Mouse (Mus musculus): Measurements from ENCODE around the gene Mepce. TPM values are rescaled to one million over a fixed set of nuclear protein-coding genes. Genes with fewer than 3 reads are reported as not detected.

Gene Mepce
- polyA plus RNA-seq, 1 experiment = 35.4 TPM

DNA sequence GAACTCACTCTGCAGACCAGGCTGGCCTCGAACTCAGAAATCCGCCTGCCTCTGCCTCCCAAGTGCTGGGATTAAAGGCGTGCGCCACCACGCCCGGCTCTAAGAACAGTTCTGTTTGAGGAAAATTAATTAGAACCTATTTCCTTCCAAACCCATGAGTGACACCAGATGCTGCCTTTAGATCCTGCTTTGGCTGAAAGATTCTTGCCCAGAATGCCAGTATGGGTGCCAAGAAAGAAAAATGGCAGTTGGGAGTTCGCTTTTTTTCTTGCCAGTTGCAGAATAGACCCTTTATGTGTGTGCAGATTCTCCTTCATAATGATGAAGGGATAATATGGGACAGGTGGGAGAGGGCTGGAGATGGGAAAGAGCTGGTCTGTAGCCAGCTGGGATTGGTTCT, 43.3 kb downstream of the Mepce start:
- Histone ChIP-seq H3K27ac (ENCODE audit: insufficient read depth, low read depth, low read length) (no peak overlapping the region), H3K4me3 (ENCODE audit: insufficient read depth, low read length) (no peak overlapping the region), H3K4me1 (ENCODE audit: control insufficient read depth, insufficient read depth, low read length) (peaks cover 5% of the 10 kb centered on the region)
- no peak for TF ChIP-seq CTCF (IDR thresholded peaks at IDR 0.05; ENCODE audit: low read depth, low read length)
- no peak for TF ChIP-seq POLR2A (IDR thresholded peaks at IDR 0.05; ENCODE audit: borderline replicate concordance, low read depth, low read length)

DNA sequence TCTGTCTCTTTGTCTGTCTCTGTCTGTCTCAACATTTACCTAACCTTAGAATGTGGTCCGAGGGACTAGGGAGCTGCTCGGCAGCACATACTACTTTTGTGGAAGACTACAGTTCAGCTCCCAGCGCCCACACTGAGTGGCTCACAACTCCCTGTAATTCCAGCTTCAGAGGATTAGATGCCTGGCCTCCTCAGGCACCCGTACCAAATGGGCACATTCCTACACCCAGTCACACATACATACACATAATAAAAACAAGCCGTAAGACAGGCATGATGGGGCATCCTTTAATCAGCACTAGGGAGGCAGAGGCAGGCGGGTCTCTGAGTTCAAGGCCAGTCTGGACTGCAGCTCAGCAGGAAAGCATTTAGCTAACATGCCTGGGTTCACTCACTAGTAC, 44.6 kb downstream of the Mepce start:
- TF ChIP-seq POLR2A (IDR thresholded peaks at IDR 0.05; ENCODE audit: borderline replicate concordance, low read depth, low read length) (no peak), CTCF (IDR thresholded peaks at IDR 0.05; ENCODE audit: low read depth, low read length) (no peak)
- no peak overlapping the region for H3K4me3 ChIP-seq (ENCODE audit: insufficient read depth, low read length)
- peaks cover 11% of the 10 kb centered on the region for H3K4me1 ChIP-seq (ENCODE audit: control insufficient read depth, insufficient read depth, low read length)
- no peak overlapping the region for H3K27ac ChIP-seq (ENCODE audit: insufficient read depth, low read depth, low read length)

DNA sequence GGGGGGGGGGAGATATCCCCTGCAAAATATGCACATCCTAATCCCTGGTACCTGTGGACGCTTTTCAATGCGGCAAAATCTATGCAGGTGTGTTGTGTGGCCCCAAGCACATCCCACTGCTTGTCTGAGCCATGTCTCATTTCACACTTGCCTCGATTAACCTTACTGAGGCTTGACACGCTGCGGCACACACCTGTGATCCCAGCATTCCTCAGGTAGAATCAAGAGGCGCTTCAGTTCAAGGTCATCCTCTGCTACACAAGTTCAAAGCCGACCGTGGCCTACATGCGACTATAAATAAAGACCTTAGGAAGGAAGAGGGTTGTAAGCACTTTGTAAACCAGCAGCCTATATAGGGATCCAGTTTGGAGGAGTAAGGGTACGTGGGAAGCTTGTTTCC, 45.4 kb downstream of the Mepce start:
- no peak for TF ChIP-seq POLR2A (IDR thresholded peaks at IDR 0.05; ENCODE audit: borderline replicate concordance, low read depth, low read length)
- no peak overlapping the region for H3K4me3 ChIP-seq (ENCODE audit: insufficient read depth, low read length)
- H3K4me1 ChIP-seq (ENCODE audit: control insufficient read depth, insufficient read depth, low read length) = peaks cover 12% of the 10 kb centered on the region
- H3K27ac ChIP-seq (ENCODE audit: insufficient read depth, low read depth, low read length) = no peak overlapping the region

DNA sequence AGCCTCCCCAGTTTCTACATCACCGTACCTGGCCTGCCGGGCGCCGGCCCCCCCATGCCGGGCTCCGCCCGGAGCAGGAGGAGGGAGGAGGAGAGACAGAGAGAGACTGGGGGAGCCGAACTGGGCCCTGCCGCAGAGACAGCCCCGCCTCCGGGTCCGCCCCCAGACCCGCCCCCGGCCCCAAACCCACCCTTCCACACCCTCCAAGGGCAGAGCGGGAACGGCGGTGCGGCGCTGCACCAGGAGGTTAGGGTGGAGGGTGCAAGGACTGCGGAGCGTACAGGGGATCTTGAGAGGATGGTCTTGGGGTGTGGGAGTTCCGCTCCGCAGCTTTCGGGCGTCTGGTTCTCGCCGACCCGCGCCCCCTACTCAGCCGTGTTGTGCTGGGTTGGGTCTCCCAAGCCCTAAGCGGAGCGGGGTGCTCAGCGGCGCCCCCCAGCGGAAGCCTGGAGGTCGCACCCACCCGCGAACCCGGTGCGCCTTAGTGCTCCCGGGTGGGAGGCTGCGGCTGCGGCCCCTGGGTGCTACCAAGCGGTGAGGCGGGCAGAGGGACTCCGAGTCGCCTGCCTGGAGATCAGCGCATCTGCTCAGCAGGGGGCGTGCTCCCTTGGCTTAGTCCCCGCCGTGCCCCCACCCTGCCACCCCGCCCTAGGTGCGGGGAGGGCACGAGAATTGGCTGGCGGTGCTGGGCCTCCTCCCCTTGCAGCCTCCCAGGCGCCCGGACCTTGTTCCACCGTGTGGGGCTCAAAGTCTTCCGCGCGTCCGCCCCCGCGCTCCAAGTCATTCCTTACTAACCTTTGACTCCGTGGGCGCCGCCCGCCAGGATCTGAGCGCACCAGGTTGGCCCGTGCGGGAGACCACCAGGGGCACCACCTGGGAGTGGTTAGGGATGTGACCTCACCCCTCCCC, 46.2 kb downstream of the Mepce start, which contains the start of gene Nyap1:
TSS of gene Nyap1 (minus strand) at position 585 of the 909 bp plus-strand sequence.
- no peak within 1 kb of the TSS for H3K27ac ChIP-seq (ENCODE audit: insufficient read depth, low read depth, low read length)
- H3K4me1 ChIP-seq (ENCODE audit: control insufficient read depth, insufficient read depth, low read length) = peaks cover 13% of the 10 kb centered on the region
- TF ChIP-seq POLR2A (IDR thresholded peaks at IDR 0.05; ENCODE audit: borderline replicate concordance, low read depth, low read length) = no peak
- TF ChIP-seq CTCF (IDR thresholded peaks at IDR 0.05; ENCODE audit: low read depth, low read length) = peak; percentile 88
- peak within 1 kb of the TSS; percentile 83 for H3K4me3 ChIP-seq (ENCODE audit: insufficient read depth, low read length)

DNA sequence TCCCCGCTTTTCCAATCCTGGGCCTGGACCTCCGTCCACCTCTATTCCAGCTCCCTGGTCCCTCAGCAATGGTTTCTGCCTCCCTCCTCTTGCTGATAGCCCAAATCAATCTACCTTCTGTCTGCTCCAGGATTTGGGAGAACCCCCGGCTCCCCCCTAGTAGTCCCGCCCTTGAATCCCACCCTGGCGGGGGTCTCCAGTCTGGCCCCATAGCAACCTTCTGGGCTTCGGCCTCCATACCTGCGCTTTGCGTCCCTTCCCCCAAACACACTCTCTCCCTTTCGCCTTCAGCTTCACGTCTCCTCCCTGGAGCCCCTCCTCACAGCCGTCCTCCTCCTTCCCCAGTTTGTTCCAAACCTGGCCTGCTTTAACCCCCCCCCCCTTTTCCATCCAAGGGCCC, 46.9 kb downstream of the Mepce start:
- no peak for TF ChIP-seq POLR2A (IDR thresholded peaks at IDR 0.05; ENCODE audit: borderline replicate concordance, low read depth, low read length)
- TF ChIP-seq CTCF (IDR thresholded peaks at IDR 0.05; ENCODE audit: low read depth, low read length) = no peak
- peaks cover 13% of the 10 kb centered on the region for H3K4me1 ChIP-seq (ENCODE audit: control insufficient read depth, insufficient read depth, low read length)
- peak overlapping the region; percentile 83; the same call in 1 of the 2 replicates for H3K4me3 ChIP-seq (ENCODE audit: insufficient read depth, low read length)
- H3K27ac ChIP-seq (ENCODE audit: insufficient read depth, low read depth, low read length) = no peak overlapping the region

DNA sequence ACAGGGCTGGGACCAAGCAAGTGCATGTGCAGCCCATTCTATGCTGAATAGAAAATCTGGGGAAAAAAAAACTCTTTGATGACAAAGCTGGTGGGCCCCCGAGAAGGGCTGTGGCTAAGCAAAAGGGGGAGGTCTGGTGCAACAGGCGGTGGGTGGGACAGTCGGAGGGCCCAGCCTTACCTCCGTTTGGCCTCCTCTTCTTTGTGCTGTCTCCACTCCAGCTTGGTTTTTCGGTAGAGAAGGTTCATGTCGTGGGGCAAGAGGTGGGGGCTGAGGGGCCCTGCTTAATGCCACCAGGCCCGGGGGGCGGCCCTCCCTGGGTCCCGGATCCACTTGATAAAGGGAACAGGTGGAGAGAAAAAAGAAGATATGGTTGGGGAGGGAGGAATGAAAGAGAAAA, 48.0 kb downstream of the Mepce start:
- Histone ChIP-seq H3K4me1 (ENCODE audit: control insufficient read depth, insufficient read depth, low read length) (peaks cover 9% of the 10 kb centered on the region), H3K4me3 (ENCODE audit: insufficient read depth, low read length) (no peak overlapping the region), H3K27ac (ENCODE audit: insufficient read depth, low read depth, low read length) (no peak overlapping the region)
- no peak for TF ChIP-seq POLR2A (IDR thresholded peaks at IDR 0.05; ENCODE audit: borderline replicate concordance, low read depth, low read length)
- no peak for TF ChIP-seq CTCF (IDR thresholded peaks at IDR 0.05; ENCODE audit: low read depth, low read length)

DNA sequence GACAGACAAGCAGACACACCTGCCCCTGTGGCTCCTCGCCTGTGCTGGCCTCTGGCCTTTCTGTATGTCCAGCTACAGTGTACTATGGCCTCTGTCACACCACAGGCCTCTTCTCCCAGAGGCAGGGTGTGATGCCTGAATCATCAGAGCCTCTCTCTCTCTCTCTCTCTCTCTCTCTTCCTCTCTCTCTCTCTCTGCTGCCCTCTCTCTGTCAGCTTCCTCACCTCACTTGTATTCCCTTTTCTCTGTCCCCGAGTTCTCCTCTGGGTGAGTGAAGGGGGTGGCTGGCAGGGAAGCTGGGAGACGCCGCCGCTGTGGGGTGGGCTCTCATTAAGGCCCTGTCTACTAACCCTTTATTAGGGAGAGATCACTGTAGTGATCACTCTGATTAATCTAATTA, 48.9 kb downstream of the Mepce start:
- H3K4me1 ChIP-seq (ENCODE audit: control insufficient read depth, insufficient read depth, low read length) = peaks cover 9% of the 10 kb centered on the region; the same call in 1 of the 2 replicates
- no peak overlapping the region for H3K27ac ChIP-seq (ENCODE audit: insufficient read depth, low read depth, low read length)
- TF ChIP-seq POLR2A (IDR thresholded peaks at IDR 0.05; ENCODE audit: borderline replicate concordance, low read depth, low read length) = no peak
- no peak overlapping the region for H3K4me3 ChIP-seq (ENCODE audit: insufficient read depth, low read length)

DNA sequence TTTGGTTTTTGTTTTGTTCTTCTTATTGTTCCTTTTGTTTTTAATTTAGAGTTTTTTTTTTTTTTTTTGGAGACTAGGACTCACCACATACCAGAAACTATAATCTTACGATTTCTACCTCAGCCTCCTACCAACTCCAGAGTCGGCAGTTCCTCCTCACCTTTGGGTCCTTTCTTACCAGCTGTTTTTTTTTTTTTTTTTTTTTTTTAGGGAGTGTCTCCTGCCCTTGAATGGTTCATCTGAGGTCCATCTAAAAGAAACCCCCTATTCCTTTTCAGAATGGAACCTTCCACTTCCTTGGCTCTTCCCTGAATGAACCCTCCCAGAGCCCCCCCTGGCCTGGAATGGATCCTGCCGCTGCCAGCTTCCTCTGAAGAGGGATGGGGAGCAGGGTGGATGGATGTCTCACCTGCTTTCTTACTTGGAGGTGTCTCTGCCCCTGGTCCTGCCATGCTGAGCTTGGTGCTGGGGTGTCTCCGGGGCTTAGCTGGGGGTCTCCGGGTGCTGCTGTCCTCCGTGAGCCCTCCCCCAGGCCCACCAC, 50.0 kb downstream of the Mepce start:
- peaks cover 9% of the 10 kb centered on the region; the same call in 1 of the 2 replicates for H3K4me1 ChIP-seq (ENCODE audit: control insufficient read depth, insufficient read depth, low read length)
- no peak overlapping the region for H3K27ac ChIP-seq (ENCODE audit: insufficient read depth, low read depth, low read length)
- H3K4me3 ChIP-seq (ENCODE audit: insufficient read depth, low read length) = no peak overlapping the region
- TF ChIP-seq POLR2A (IDR thresholded peaks at IDR 0.05; ENCODE audit: borderline replicate concordance, low read depth, low read length) = no peak
- TF ChIP-seq CTCF (IDR thresholded peaks at IDR 0.05; ENCODE audit: low read depth, low read length) = no peak

DNA sequence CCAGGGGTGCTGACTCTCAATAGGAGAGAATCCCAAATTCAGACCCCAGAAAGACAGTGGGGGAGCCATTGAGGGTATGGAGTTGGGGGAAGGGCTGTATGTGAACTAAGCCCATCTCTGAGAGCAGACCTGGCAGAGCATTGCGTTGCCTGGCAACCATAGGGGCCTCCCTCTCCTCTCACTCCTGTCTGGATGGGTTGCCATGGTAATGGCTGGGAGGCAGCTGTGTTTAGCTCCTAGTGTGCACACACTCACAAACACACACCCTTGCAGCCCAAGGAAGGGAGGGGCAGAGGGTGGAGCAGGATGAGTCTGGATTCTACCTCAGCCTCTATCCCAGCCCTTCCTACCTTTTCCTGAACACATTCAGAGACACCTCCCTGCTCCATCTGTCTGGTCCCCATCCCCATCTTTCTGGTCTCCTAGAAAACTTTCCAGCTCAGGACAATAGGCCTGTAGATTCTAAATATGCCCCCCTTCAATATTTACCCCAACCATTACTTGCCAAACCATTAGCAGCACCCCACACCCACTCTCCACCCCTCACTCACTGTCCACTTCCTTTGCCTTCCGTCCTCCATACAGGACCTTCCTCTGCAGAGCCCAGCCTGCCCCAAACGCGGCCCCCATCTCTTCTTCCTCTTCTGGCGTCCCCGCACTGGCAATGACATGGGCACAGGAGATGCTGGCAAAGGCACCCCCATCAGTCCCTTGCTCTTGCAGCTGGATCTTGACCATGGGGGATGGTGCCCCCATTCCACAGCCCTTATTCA, 53.0 kb downstream of the Mepce start:
- TF ChIP-seq CTCF (IDR thresholded peaks at IDR 0.05; ENCODE audit: low read depth, low read length) (no peak), POLR2A (IDR thresholded peaks at IDR 0.05; ENCODE audit: borderline replicate concordance, low read depth, low read length) (no peak)
- Histone ChIP-seq H3K4me1 (ENCODE audit: control insufficient read depth, insufficient read depth, low read length) (peaks cover 9% of the 10 kb centered on the region; the same call in 1 of the 2 replicates), H3K4me3 (ENCODE audit: insufficient read depth, low read length) (no peak overlapping the region), H3K27ac (ENCODE audit: insufficient read depth, low read depth, low read length) (no peak overlapping the region)
